Mouse (Mus musculus) stomach, postnatal 0 days (tissue): ENCODE results near the gene Cox6b2.

ENCODE experiments used
- CTCF ChIP-seq: IDR thresholded peaks from 2 replicates; pipeline ENCODE4 v1.5.1; 2016; ENCODE audit warnings: antibody characterized with exemption, low read depth, mild to moderate bottlenecking, moderate library complexity
- EP300 ChIP-seq: optimal IDR thresholded peaks from 2 replicates; pipeline ENCODE3; 2016; ENCODE audit warnings: antibody characterized with exemption

- TF ChIP-seq EP300 (no peak), CTCF (no peak)
Measured at GRCm38 (mm10) chr7:4783667-4784268, 30.9 kb upstream of the Cox6b2 start.
